Mouse (Mus musculus): ENCODE measurements around the gene Wdr83os.

Gene Wdr83os

DNA sequence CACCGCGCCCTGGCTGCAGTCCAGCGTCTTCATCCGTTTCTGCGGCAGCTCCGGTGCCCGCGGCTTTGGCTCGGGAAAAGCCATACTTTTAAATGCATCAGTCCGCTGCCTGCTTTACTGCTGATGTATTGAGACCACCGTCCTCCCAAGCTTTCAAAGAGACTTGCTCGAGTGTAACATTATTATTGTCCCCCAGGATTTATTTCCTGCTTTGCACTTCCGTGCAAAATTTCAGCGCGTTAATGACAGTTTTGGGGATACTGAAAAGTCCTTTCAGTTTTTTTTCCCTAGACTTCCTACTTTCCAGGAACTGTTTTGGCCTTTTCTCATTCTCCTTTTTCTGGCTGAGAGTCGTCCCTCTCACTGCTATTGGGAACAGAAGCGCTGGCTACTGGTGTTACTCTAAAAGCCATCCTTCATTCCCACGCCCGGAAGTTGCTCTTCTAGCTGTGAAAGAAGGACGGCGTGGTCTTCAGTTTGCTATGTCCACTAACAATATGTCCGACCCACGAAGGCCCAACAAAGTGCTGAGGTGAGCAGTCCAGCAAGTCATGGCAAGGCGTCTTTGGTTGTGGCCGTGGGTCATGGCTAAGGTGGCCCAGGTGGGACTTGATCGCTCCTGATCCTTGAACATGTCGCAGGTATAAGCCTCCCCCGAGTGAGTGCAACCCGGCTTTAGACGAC is at the start of gene Wdr83os:
Gene Wdr83os, plus strand, starts transcription at position 209 of the 684 bp plus-strand sequence.
- DNase-seq (ENCODE audit: low spot score in 2 of 2), result peak; percentile 36 to 56

DNA sequence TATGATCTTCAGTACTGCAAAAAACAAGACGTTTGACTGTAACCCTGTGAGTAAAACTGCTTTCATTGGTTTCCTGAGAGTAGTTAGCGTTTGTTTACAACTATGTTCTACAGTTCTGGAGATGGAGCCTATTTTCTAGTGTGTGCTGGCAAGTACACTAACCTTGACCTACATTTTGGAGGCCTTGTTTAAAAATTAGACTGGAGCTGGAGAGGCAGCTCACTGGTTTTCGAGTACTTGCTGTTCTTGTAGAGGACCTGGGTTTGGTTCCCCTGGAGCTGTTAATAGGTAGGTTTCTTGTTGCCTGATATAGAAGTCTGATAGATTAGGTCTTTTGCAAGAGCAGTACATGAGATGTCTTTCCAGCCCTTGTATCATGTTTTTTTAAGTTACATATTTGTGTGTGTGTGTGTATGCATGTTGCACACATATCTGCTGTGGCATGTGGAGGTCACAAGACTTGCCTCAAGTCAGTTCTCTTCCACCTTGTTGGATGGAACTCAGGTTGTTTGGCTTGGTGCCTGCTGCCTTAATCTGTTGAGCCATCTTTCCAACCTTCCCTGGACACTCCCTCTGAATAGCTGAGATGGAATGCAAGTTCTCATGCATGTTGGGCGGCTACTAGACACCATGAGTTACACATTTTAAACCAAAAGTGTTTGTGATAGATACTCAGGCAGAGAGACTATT is 47.8 kb upstream of the Wdr83os start:
- no peak for DNase-seq (ENCODE audit: low spot score in 2 of 2)

DNA sequence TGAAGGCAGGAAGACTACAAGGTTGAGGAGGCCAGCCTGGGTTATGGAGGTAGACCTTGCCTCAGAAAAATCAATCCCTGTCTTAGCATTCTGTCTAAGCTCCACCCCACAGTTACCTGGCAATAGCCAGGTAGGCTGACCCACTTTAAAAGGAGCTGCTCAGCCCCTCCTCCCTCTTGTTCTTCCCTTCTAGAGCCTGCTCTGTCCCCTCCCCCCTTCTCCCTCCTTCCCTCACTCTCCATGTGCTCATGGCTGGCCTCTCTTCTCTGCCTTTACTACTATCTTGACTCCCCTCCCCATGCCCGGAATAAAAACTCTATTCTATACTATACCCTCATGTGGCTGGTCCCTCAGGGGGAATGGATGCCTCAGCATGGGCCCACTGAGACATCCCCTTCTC is 46.7 kb upstream of the Wdr83os start:
- no peak for DNase-seq (ENCODE audit: low spot score in 2 of 2)

DNA sequence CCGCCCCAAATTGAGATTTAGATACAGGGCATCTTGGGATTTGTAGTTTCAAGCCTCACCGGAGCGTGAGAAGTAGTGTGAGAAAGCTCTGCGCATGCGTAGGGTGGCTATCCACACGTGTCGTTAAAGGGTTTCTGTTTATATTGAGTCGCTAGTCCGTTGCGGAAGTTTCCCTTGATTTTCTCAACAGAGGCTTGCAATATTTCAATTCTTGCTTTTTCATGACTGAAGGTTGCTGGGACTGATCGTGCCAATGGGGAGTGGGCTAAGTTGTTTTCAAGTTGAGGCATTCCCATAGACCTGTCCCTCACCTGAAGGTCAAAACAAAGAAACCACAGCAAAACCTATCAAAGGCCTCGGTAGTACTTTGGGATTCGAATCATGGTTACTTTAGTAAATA is 45.8 kb upstream of the Wdr83os start:
- DNase-seq (ENCODE audit: low spot score in 2 of 2), result peak in 1 of 2 experiments; percentile 62

DNA sequence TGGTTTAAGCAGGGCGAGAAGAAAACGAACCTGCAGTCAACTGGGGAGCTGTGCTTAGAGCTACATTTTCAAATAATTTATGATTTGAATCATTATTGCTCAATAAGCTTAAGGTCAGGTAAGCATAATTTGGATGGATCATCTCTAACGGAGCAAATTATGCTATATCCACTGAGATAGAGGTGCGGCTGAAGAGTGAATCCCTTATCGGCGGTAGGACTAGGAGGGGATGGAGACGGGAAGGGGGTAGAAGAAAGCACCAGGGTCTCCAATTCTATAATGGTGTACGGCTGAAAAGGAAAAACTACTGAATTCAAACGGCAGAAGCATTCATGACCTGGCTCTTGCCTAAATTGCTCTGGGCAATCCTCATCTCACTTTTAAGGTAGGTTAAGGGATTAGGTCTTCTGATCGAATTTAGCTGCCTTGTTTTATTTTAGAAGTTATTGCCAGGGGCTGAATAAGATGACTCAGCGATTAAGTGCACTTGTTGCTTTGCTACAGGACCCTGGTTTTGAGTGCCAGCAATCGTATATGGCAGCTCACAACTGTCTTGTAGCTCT is 45.3 kb upstream of the Wdr83os start:
- DNase-seq (ENCODE audit: low spot score in 2 of 2), result no peak

DNA sequence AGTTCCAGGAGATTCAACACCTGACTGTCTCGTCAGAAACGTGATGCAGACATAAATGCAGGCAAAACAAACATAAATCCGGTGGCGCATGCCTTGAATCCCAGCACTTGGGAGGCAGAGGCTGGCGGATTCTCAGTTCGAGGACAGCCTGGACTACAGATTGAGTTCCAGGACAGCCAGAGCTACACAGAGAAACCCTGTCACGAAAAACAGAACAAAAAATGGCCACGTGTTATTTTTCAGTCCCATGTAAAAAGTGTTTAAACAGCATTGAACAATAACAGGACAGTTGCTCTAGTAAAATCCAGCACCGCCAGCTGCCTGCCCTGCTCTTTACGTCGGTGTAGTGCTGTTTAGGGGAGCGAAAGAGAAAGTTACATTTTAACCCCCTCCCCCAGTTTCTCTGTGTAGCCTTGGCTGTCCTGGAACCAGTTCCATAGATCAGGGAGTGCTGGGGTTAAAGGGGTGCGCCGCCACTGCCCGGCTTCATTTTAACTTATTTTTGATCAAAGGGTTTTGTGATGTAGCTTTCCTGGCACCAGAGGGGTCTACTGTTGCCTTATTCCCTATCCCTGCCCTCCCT is 44.7 kb upstream of the Wdr83os start:
- no peak for DNase-seq (ENCODE audit: low spot score in 2 of 2)

DNA sequence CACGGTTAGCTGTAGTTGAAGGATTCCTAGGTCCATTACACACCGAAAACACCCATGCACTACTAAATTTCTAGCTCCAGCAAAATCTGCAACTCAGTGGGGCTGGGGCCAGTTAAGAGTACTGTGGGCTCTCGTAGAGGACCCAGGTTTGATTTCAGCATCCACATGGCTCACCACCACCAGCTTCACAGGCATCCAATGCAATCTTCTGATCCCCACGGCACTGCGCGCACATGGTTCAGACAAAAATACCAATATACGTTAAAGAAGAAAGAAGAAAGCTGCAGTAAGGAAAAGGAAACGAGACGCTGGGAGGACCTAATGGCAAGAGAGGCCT is 44.2 kb upstream of the Wdr83os start:
- peak in 1 of 2 experiments; percentile 57 for DNase-seq (ENCODE audit: low spot score in 2 of 2)

DNA sequence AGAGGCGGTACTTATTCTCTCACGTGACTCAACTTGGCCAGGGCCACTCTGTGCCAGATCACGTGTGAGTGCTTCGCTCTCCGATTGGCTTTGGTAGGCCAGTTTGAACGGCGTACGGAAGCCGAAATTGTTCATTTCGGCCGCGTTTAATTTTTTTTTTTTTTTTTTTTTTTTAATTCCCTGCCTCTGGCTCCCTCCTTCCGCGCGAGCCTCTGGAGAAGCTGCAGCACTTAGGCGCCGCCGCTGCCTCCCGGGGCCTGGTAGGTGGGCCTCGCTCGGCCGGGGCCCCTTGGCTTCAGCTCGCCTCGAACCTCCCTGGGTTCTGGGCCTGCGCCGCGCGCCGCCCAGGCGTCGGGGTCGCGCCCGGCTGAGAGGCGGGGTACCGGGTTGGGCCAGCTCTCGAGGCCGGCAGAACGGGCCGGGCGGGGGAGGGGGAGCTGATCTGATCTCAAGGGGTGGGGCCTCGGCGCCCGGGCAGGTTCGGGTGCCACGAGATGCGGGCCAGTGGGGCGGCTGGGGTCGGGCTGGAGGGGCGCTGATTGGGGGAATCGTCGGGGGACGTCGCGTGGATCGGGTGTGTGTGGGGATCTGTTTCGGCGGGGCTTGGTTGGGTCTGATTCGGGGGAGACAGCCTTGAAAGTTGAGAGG is 43.7 kb upstream of the Wdr83os start, which contains the start of gene Tnpo2:
Gene Tnpo2, plus strand, starts transcription at position 198 of the 648 bp plus-strand sequence.
- DNase-seq (ENCODE audit: low spot score in 2 of 2), result peak; percentile 86 to 90

DNA sequence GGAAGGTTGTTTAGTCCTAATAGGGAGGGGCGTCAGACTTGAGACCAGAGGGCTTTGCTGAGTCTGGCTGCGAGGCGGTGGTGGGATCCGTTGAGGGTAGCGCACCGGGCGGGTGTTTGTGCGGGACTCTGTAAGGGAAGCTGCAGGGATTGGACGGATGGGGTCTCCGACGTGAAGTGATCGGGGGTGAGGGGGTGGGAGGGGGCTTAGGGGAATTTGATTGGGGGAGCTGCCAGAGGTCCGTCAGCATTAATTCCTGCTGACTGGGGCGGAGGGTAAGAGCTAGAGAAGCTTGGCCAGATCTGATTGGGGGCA is 43.2 kb upstream of the Wdr83os start:
- DNase-seq (ENCODE audit: low spot score in 2 of 2), result no peak

DNA sequence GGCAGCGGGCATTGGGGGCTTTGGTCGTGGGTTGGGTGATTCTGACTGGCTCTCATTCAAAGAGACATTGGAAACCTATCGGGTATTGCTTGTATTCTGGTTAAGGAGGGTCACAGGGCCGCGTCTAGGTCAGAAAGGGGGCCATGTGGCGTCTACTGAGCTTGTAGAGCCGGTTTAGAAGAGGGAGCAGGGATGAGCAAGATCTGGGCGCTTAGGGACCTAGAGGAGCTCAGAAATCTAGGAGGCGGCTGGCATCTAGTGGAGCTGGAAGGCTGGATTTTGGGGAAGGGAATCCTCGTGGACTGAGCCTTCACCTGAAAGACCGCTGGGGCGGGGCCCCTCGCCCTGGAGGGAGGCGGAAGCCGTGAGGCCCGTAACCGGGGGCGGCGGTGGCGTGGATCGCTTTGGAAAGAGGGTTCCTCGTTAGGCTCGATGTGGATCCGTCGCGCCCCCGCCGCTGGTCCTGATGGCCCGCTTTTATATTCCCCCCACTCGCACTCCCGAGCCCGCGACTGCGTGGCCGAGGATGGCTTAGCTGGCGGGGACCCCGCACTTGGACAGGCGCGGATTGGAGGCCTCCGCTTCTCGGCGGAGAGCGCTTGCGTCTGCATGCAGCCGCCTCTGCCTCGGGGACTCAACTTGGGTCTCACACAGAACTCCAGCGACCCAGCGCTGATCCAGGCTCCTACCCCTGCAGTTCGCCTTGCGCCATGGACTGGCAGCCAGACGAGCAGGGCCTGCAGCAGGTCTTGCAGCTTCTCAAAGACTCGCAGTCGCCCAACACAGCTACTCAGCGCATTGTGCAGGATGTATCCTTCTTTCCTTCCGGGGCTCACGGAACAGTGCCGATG is 42.6 kb upstream of the Wdr83os start:
- DNase-seq (ENCODE audit: low spot score in 2 of 2), result peak; percentile 35 to 65

DNA sequence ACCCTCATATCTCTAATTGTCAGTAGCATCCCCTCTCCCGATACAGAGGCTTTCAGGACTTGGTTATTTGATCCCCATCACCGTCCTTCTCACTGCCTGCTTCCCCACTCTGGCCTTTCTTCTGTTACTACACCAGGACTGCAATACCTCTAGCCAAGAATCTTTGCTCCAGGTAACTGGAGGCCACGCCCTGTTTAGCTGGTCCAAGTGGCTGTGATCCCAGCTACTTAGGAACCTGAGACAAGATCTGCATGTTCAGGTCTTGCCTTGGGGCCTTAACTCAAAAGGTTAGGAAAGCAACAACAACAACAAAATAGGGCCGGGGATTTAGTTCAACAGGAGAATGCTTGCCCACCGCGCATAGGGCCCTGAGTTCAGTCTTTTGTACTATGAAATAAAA is 36.9 kb upstream of the Wdr83os start:
- DNase-seq (ENCODE audit: low spot score in 2 of 2), result no peak

DNA sequence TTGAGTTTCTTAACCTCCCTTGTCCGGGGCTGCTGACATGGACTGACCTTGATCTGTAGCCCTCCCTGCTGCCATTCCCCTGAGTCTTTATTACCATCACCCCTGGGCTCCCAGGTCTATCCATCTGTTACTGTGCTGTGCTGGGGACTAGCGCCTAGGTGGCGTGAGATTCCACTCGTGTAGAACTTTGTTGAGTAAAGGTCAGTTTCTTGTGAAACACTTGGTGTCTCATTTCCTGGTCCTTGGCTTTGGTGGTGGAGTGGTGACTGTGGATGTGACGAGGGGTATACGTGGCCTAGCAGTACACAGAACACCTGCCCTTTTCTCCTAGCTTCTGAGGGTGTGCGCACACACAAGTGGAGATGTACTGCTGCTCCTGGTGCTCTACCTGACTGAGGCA is 23.2 kb upstream of the Wdr83os start:
- DNase-seq (ENCODE audit: low spot score in 2 of 2), result no peak

DNA sequence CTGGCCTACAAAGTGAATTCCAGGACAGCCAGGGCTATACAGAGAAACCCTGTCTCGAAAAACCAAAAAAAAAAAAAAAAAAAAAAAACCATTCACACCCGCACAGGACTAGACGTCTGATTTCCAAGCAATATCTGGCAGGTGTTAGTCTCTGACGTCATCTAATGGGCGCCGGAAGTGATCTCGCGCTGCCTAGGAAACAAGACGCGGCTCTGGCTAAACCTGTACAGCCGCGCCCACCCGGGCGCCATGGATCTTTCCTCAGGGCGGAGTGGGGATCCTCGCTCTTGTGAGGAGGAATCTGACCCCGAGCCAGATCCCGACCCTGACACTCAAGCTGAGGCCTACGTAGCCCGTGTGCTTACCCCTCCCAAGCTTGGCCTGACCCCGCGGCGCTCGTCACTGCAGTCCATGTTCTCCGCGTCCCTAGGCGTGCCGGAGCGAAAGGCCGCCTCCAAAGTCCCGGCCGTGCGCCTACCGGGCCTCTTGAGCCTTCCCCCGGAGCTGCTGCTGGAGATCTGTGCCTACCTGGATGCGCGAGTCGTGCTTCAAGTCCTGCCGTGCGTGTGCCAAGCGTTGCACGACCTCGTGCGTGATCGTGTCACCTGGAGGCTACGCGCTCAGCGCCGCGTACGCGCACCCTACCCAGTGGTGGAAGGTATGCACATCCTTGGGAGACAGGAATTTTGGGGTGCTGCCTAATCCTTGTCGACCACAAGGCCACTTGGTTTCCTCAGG is 20.5 kb upstream of the Wdr83os start, which contains the start of gene Fbxw9:
Gene Fbxw9, plus strand, starts transcription at position 177 of the 738 bp plus-strand sequence.
- DNase-seq (ENCODE audit: low spot score in 2 of 2), result peak; percentile 83 to 84

DNA sequence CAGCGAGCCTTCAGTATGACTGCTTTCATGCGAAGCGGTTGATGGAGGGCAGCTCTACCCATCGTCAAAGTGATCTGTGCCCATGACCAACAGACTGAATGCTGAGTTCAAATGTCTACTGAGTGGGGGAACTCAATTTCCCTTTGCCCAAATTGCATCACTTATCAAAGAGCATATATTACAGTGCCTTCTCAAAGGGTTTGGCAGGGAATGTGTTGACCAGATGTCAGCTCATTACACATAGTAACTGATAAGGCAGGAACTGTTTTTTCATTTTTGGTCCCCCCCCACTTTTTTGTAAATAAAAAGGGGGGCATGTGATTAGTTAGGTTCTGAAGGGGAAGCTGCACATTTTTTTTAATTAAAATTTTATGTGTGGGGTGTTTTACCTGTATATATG is 17.9 kb upstream of the Wdr83os start:
- DNase-seq (ENCODE audit: low spot score in 2 of 2), result no peak

DNA sequence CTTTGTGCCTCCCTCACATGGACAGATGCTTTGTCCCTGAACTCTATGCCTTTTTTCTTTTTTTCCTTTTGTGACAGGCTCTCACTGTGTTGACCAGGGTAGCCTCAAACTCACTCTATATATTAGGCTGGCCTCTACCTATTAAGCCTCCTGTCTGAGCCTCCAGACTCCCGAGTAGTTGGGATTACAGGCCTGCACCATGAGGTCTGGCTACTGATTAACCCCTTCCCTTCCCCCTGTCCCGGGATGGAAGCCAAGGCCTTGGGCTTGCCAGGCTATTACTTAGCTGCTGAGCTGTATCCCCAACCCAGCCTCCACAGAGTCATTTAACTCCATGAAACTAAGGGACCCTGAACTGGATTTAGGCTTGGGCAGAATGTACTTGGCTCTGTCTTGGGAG is 15.3 kb upstream of the Wdr83os start:
- no peak for DNase-seq (ENCODE audit: low spot score in 2 of 2)

DNA sequence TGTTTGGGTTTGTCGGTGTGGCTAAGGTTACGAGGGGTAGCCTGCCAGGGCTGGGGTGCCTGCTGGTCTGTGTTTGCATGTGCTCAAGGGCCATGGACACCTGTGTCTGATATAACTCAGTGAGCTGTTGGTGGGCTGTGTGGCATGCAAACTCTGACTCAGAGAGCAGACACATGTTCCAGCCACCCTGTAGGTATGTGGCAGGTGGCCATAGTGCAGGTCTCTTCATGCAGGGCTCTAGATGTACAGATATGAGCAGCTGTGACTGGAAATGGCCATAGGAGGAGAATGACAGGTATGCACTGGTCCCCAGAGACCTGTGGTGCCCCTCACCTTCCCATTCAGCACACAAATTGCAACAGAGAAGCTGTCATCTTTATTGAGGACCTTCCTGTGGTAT is 13.4 kb upstream of the Wdr83os start:
- peak; percentile 45 to 60 for DNase-seq (ENCODE audit: low spot score in 2 of 2)

DNA sequence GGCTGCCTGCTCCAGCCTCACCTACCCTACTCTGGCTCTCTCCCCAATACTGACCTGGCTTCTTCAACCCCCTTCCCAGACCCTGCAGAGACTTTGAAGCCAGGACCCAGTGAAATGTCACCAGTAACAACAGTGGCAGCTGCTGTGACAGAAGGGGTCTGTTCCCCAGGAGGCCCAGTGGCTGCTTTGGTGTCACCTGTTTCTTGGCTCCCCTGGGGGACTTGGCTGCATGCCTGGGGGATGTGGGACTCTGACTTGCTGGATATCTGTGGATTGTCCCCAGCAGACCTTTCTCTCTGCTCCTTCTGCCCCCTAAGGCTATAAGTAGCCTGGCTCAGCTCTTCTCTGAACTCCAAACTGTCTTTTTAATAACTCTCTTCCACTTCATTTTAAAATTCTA is 12.6 kb upstream of the Wdr83os start, which contains the start of gene Gm5741:
Gene Gm5741, minus strand, starts transcription at position 1 of the 400 bp plus-strand sequence.
- no peak for DNase-seq (ENCODE audit: low spot score in 2 of 2)

DNA sequence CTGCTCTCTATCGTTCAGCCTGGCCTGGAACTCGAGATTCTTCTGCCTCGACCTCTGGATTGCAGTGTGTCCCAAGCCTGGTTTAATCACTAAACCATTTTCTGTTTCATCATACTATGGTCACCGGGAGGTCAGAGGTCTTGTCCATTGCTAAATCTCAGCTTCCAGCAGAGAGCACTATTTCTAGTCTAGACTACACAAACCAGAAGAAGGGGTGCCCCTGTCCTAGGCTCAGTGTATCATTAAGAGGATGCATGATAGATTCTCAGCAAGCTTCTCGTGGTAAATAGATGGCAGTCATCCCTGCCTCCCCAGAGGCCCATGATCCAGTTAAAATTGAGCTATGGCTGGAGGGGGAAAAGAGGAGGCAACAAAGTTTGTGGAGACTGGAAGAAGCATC is 9.5 kb upstream of the Wdr83os start:
- DNase-seq (ENCODE audit: low spot score in 2 of 2), result no peak

DNA sequence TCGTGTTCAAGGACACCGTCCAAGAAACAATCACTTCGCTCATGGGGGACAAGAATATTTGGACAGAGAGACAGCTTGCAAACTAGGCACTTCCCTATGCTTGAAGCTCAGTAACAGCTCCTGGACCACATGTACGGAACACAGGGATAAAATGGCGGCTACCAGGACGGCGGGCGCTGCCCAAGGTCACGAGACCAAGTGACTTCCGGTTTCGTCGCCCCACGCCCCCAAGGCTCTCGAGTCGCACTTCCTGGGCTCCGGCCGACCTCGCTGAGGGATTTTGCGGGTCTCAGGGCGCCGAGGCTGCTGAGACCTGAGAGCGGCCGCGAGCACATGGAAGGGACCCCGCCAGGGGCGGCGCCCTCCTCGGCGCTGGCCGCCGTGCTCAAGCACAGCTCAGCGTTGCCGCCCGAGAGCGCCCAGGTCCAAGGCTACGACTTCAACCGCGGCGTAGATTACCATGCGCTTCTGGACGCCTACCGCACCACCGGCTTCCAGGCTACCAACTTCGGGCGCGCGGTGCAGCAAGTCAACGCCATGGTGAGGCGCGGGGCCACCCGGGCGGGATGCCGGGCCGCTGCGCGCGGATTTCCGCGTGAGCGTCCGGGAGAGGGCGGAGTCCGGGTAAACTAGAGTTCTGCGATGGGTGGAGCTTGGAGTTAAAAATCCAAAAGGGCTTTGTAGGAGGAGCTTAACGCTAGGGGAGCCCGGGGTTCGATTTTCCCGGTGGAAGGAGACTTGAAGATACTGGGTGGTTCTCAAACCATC is 8.8 kb upstream of the Wdr83os start, which contains the start of gene Dhps:
Gene Dhps, plus strand, starts transcription at position 244 of the 768 bp plus-strand sequence.
- DNase-seq (ENCODE audit: low spot score in 2 of 2), result peak; percentile 81 to 86

All from urinary bladder, adult 18-20 months (tissue).